Mouse (Mus musculus): ENCODE data around the gene Mars. TPM values are rescaled to one million over a fixed set of nuclear protein-coding genes. Genes with fewer than 3 reads are reported as not detected.

Mars gene
- polyA plus RNA-seq, 1 experiment: 30.7 TPM

DNA sequence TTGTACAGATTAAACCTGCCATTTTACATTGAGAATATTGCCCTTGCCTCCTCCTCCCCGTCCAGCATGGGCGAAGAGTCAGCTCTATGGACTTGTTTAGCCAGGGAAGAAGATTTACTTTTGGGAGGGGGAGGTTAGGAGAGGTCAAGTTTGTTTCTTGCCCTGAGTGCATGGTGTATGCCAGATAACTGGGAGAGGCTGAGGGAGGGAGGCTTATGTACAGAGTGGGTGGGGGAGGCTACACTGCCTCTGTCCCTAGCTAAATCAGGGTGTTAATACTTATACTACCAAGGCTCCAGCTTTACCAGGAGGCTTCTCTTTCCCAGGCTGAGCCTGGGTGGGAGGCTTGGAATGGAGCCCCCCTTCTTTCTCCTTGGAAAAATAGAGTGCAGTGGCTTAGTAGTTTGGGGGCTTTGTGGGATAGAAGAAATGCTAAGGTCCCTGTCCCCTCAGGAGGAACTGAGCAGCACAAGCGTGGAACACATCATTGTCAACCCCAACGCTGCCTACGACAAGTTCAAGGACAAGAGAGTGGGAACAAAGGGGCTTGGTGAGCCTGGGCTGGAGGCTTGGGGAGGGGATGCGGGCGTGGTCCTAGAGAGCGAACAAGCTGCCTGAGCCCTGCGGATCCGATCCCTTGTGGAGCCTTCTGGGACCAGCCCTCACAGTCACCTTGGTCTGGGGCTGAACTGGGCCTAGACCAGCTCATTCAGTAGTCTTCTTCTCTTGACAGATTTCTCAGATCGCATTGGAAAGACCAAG, 37.1 kb downstream of the Mars start:
- 90% methylated on average over 11 of the region's 11 CpGs for WGBS
- H3K27ac ChIP-seq (ENCODE audit: insufficient read depth, low read depth, low read length): no peak overlapping the region
- no peaks in the 10 kb centered on the region for H3K4me1 ChIP-seq (ENCODE audit: control insufficient read depth, insufficient read depth, insufficient read length, low read length)
- TF ChIP-seq CTCF (IDR thresholded peaks at IDR 0.05; ENCODE audit: extremely low read depth, insufficient read length, insufficient replicate concordance, low read depth, low read length): no peak
- no peak for TF ChIP-seq POLR2A (IDR thresholded peaks at IDR 0.05; ENCODE audit: low read depth, low read length)
- peaks cover 73% of the 10 kb centered on the region for H3K36me3 ChIP-seq (ENCODE audit: control insufficient read depth, insufficient read depth, low read length)
- H3K27me3 ChIP-seq (ENCODE audit: control insufficient read depth, insufficient read depth, low read length): no peaks in the 10 kb centered on the region
- H3K4me3 ChIP-seq (ENCODE audit: low read depth, low read length): no peak overlapping the region

DNA sequence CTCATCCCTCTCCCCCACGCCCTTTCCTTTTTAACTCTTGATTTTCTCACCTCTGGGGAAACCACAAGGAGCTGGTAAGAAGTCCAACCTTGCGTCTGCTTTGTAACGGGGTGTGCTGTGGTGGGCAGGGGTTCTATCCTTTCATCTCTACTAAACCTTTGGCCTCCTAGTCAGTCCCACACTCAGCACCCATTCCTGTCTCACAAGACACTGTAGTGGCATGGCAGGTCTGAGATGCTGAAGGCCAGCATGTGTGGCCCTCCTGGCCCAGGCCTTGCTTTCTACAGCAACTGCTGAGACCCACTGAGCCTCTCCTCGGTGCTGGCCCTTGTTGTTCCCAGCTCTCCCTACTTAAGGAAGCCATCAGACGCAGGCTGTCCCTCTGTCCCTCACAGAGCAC, 39.2 kb downstream of the Mars start:
- H3K4me1 ChIP-seq (ENCODE audit: control insufficient read depth, insufficient read depth, insufficient read length, low read length): peaks cover 4% of the 10 kb centered on the region; the same call in 1 of the 2 replicates
- peaks cover 61% of the 10 kb centered on the region for H3K36me3 ChIP-seq (ENCODE audit: control insufficient read depth, insufficient read depth, low read length)
- 97% methylated on average over 5 of the region's 5 CpGs for WGBS
- H3K27me3 ChIP-seq (ENCODE audit: control insufficient read depth, insufficient read depth, low read length): no peaks in the 10 kb centered on the region
- H3K27ac ChIP-seq (ENCODE audit: insufficient read depth, low read depth, low read length): no peak overlapping the region
- H3K4me3 ChIP-seq (ENCODE audit: low read depth, low read length): no peak overlapping the region
- TF ChIP-seq CTCF (IDR thresholded peaks at IDR 0.05; ENCODE audit: extremely low read depth, insufficient read length, insufficient replicate concordance, low read depth, low read length) (no peak), POLR2A (IDR thresholded peaks at IDR 0.05; ENCODE audit: low read depth, low read length) (no peak)

DNA sequence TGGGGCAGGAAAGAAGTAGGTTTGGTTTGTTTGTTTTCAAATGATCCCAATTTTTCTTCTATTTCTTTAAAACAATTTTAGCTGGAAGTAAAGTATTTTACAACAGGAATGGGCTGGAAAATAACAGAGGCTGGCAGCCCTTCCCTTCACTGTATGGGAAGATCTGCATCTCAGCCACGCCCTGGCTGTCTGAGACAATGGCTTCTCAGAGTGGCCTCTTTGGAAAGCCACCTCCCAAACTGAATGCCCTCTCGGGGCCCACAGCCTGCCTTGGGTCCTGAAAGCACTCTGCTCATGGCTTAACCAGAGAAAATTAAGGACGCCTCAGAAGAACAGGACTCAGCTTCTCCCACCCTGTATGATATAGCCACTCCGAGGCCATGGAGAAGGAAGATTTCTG, 41.7 kb downstream of the Mars start:
- WGBS: 79% methylated on average over 4 of the region's 4 CpGs
- no peak for TF ChIP-seq CTCF (IDR thresholded peaks at IDR 0.05; ENCODE audit: extremely low read depth, insufficient read length, insufficient replicate concordance, low read depth, low read length)
- no peak for TF ChIP-seq POLR2A (IDR thresholded peaks at IDR 0.05; ENCODE audit: low read depth, low read length)
- H3K27me3 ChIP-seq (ENCODE audit: control insufficient read depth, insufficient read depth, low read length): no peaks in the 10 kb centered on the region
- no peak overlapping the region for H3K4me3 ChIP-seq (ENCODE audit: low read depth, low read length)
- H3K36me3 ChIP-seq (ENCODE audit: control insufficient read depth, insufficient read depth, low read length): peaks cover 38% of the 10 kb centered on the region
- no peak overlapping the region for H3K27ac ChIP-seq (ENCODE audit: insufficient read depth, low read depth, low read length)
- H3K4me1 ChIP-seq (ENCODE audit: control insufficient read depth, insufficient read depth, insufficient read length, low read length): peaks cover 10% of the 10 kb centered on the region; the same call in 1 of the 2 replicates

DNA sequence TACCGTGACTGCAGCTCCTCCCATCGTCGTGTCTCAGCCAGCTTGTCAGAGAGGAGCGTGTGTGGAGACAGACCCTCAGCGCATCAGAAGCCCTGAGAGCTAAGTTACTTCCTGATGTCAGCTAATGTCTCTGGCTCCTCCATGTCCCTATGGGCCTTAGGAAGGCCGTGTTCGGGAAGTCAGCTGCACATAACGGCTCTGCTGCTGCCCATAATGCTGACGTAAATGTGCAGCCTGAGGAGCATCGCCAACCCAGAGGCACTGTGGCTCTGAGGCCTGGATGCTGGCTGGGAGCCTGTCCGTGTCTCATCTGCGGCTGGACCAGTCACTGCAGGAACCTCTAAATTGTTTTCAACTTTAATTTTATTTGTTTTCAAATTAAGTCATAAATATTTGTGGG, 42.5 kb downstream of the Mars start:
- H3K27ac ChIP-seq (ENCODE audit: insufficient read depth, low read depth, low read length): no peak overlapping the region
- peaks cover 10% of the 10 kb centered on the region; the same call in 1 of the 2 replicates for H3K4me1 ChIP-seq (ENCODE audit: control insufficient read depth, insufficient read depth, insufficient read length, low read length)
- 85% methylated on average over 12 of the region's 12 CpGs for WGBS
- H3K4me3 ChIP-seq (ENCODE audit: low read depth, low read length): no peak overlapping the region
- H3K27me3 ChIP-seq (ENCODE audit: control insufficient read depth, insufficient read depth, low read length): no peaks in the 10 kb centered on the region
- H3K36me3 ChIP-seq (ENCODE audit: control insufficient read depth, insufficient read depth, low read length): peaks cover 33% of the 10 kb centered on the region
- no peak for TF ChIP-seq CTCF (IDR thresholded peaks at IDR 0.05; ENCODE audit: extremely low read depth, insufficient read length, insufficient replicate concordance, low read depth, low read length)
- no peak for TF ChIP-seq POLR2A (IDR thresholded peaks at IDR 0.05; ENCODE audit: low read depth, low read length)

DNA sequence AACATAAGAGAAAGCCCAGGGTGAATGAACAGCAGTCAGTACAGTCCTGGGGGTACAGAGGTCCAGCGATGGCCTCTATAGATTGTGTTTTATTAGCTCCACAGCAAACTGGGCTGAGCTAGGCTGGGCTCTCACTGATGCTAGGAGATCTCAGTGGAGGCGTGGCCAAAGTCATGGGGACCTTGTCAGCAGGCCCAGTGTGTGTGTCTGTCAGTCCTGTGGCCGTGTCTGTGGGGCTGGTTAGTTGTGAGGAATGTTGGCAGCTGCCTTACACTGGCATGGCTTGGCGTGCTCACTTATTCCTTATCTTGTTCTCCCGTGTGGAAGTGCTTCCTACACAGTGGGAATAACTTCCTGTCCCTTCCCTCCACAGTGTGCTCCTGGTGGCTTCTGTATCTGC, 43.2 kb downstream of the Mars start:
- Histone ChIP-seq H3K4me3 (ENCODE audit: low read depth, low read length) (no peak overlapping the region), H3K27me3 (ENCODE audit: control insufficient read depth, insufficient read depth, low read length) (0 out of 2 replicates have a peak, but pooled peaks cover 2% of the 10 kb centered on the region), H3K27ac (ENCODE audit: insufficient read depth, low read depth, low read length) (no peak overlapping the region), H3K4me1 (ENCODE audit: control insufficient read depth, insufficient read depth, insufficient read length, low read length) (peaks cover 10% of the 10 kb centered on the region; the same call in 1 of the 2 replicates), H3K36me3 (ENCODE audit: control insufficient read depth, insufficient read depth, low read length) (peaks cover 32% of the 10 kb centered on the region)
- 53% methylated on average over 5 of the region's 5 CpGs for WGBS
- TF ChIP-seq POLR2A (IDR thresholded peaks at IDR 0.05; ENCODE audit: low read depth, low read length): no peak
- no peak for TF ChIP-seq CTCF (IDR thresholded peaks at IDR 0.05; ENCODE audit: extremely low read depth, insufficient read length, insufficient replicate concordance, low read depth, low read length)

DNA sequence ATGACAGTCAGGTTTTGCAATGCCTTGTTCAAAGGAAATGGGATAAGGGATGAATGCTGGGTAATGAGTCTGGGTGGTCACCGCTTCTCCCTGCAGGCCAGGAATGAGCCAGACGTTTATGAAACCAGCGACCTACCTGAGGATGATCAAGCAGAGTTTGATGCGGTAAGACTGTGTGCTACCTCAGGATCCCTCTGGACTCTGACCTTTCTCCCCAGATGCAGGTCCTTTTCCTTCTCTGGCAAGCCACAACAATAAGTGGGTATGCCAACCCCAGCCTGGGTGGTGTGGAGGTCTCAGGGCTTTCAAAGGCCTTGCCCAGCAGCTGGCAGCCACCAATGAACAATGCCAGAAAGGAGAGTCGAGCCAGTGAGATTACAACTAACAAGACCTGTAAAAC, 44.3 kb downstream of the Mars start:
- TF ChIP-seq CTCF (IDR thresholded peaks at IDR 0.05; ENCODE audit: extremely low read depth, insufficient read length, insufficient replicate concordance, low read depth, low read length): no peak
- TF ChIP-seq POLR2A (IDR thresholded peaks at IDR 0.05; ENCODE audit: low read depth, low read length): no peak
- Histone ChIP-seq H3K36me3 (ENCODE audit: control insufficient read depth, insufficient read depth, low read length) (peaks cover 22% of the 10 kb centered on the region), H3K27ac (ENCODE audit: insufficient read depth, low read depth, low read length) (peak overlapping the region; percentile 30; the same call in 1 of the 2 replicates), H3K4me1 (ENCODE audit: control insufficient read depth, insufficient read depth, insufficient read length, low read length) (peaks cover 14% of the 10 kb centered on the region), H3K27me3 (ENCODE audit: control insufficient read depth, insufficient read depth, low read length) (peaks cover 7% of the 10 kb centered on the region), H3K4me3 (ENCODE audit: low read depth, low read length) (peak overlapping the region; percentile 89)
- 53% methylated on average over 5 of the region's 5 CpGs for WGBS

Data from small intestine, adult 2 months (tissue).